ENCODE assay signal across 11 mouse cellular contexts in genomic region chr11:7142725-7143124, GRCm38 (mm10). TPM values are rescaled to one million over a fixed set of nuclear protein-coding genes. Genes with fewer than 3 reads are reported as not detected.
DNase-seq lines count a peak whose midpoint lies in the region; ATAC-seq and TF ChIP-seq lines count a peak whose summit lies in the region.
"Had no signal": no experiment of that assay in that cellular context is flagged by ENCODE, and none has a peak within 500 bp of the region (broad histone marks: within the 10 kb centered on the region; RNA-seq: fewer than 3 reads in every experiment).

No protein-coding gene starts in this region.

- no peak for TF ChIP-seq POLR2A in cerebellum, adult 2 months (IDR thresholded peaks at IDR 0.05; ENCODE audit: borderline replicate concordance, insufficient read depth, low read length)

- no peak overlapping the region for H3K9ac ChIP-seq in intestine, embryonic 16.5 days (ENCODE audit: low read depth, low read length)
- no peak overlapping the region for H3K9ac ChIP-seq in lung, embryonic 16.5 days (ENCODE audit: low read length)
- H3K9ac ChIP-seq: neural tube, embryonic 12.5 days had no signal

- 25% methylated on average over 3 of the region's 3 CpGs for WGBS in cerebellum, adult 2 months
- 31% methylated on average over 3 of the region's 3 CpGs for WGBS in intestine, embryonic 16.5 days
- 19% methylated on average over 3 of the region's 3 CpGs for WGBS in lung, embryonic 16.5 days

- no peak for TF ChIP-seq CTCF in cerebellum, adult 2 months (IDR thresholded peaks at IDR 0.05; ENCODE audit: borderline replicate concordance, insufficient read depth, low read depth, low read length)
- TF ChIP-seq CTCF in layer of hippocampus, adult 2 months (conservative IDR thresholded peaks at IDR 0.05), result no peak

- peak in 1 of 2 experiments; percentile 52 for DNase-seq in cerebellum, adult 2 months
- DNase-seq in cerebellum, postnatal 36 days, result no peak
- peak; percentile 87 for DNase-seq in adipocyte (ENCODE audit: low spot score)
- DNase-seq in layer of hippocampus, adult 18-20 months (ENCODE audit: low spot score in 2 of 2), result no peak
- DNase-seq in layer of hippocampus, adult 2 months (ENCODE audit: low spot score in 2 of 2), result no peak

- no peak overlapping the region for H3K4me3 ChIP-seq in cerebellum, adult 2 months (replicated peaks; ENCODE audit: insufficient read depth, low read depth, low read length)
- H3K4me3 ChIP-seq in intestine, embryonic 16.5 days (ENCODE audit: low read length), result no peak overlapping the region
- H3K4me3 ChIP-seq in lung, embryonic 16.5 days (ENCODE audit: low read length), result no peak overlapping the region
- H3K4me3 ChIP-seq in layer of hippocampus, adult 2 months, result no peak overlapping the region
- H3K4me3 ChIP-seq: neural tube, embryonic 12.5 days had no signal

- peaks cover 32% of the 10 kb centered on the region for H3K4me1 ChIP-seq in cerebellum, adult 2 months (ENCODE audit: control insufficient read depth, insufficient read depth, low read length)
- H3K4me1 ChIP-seq in intestine, embryonic 16.5 days (ENCODE audit: control insufficient read depth, insufficient read depth, low read length), result peaks cover 5% of the 10 kb centered on the region; the same call in 1 of the 2 replicates
- H3K4me1 ChIP-seq in lung, embryonic 16.5 days (replicated peaks; ENCODE audit: control insufficient read depth, insufficient read depth, low read length), result peaks cover 5% of the 10 kb centered on the region
- H3K4me1 ChIP-seq: neural tube, embryonic 12.5 days had no signal

- H3K36me3 ChIP-seq in intestine, embryonic 16.5 days (ENCODE audit: control insufficient read depth, insufficient read depth, low read length), result no peaks in the 10 kb centered on the region
- H3K36me3 ChIP-seq in lung, embryonic 16.5 days (ENCODE audit: control insufficient read depth, insufficient read depth, low read length), result no peaks in the 10 kb centered on the region
- H3K36me3 ChIP-seq: neural tube, embryonic 12.5 days had no signal

- no peaks in the 10 kb centered on the region for H3K9me3 ChIP-seq in intestine, embryonic 16.5 days (ENCODE audit: control insufficient read depth, low read length)
- no peaks in the 10 kb centered on the region for H3K9me3 ChIP-seq in lung, embryonic 16.5 days (ENCODE audit: control insufficient read depth, low read length)
- H3K9me3 ChIP-seq: neural tube, embryonic 12.5 days had no signal

- no peaks in the 10 kb centered on the region for H3K27me3 ChIP-seq in cerebellum, adult 2 months (ENCODE audit: control insufficient read depth, insufficient read depth, low read length)
- H3K27me3 ChIP-seq in intestine, embryonic 16.5 days (replicated peaks; ENCODE audit: control insufficient read depth, insufficient read depth, low read length), result no peaks in the 10 kb centered on the region
- no peaks in the 10 kb centered on the region for H3K27me3 ChIP-seq in lung, embryonic 16.5 days (ENCODE audit: control insufficient read depth, insufficient read depth, low read depth, low read length)
- H3K27me3 ChIP-seq: neural tube, embryonic 12.5 days had no signal

- peak; percentile 82 for ATAC-seq in intestine, embryonic 16.5 days
- peak; percentile 78 for ATAC-seq in lung, embryonic 16.5 days (ENCODE audit: low read depth)
- no peak for ATAC-seq in granulocyte monocyte progenitor cell, adult 5-6 weeks (replicated peaks; ENCODE audit: poor library complexity, severe bottlenecking)

- no peak overlapping the region for H3K4me2 ChIP-seq in intestine, embryonic 16.5 days (ENCODE audit: low read depth, low read length)
- no peak overlapping the region for H3K4me2 ChIP-seq in lung, embryonic 16.5 days (ENCODE audit: low read depth, low read length)
- H3K4me2 ChIP-seq: neural tube, embryonic 12.5 days had no signal

- H3K27ac ChIP-seq in cerebellum, adult 2 months (ENCODE audit: insufficient read depth, low read length), result peak overlapping the region; percentile 24; the same call in 1 of the 2 replicates
- H3K27ac ChIP-seq in intestine, embryonic 16.5 days (ENCODE audit: low read length), result peak overlapping the region; percentile 35
- no peak overlapping the region for H3K27ac ChIP-seq in lung, embryonic 16.5 days (ENCODE audit: low read length)
- no peak overlapping the region for H3K27ac ChIP-seq in layer of hippocampus, adult 2 months
- H3K27ac ChIP-seq: neural tube, embryonic 12.5 days had no signal

RNA-seq across cellular contexts. Expression of gene Gm11985, which starts 45.6 kb away (rescaled TPM):
- not detected in 2 replicates for polyA plus RNA-seq in cerebellum, adult 2 months (2012; rRNA removed)
- not detected in 2 replicates for polyA plus RNA-seq in intestine, embryonic 16.5 days (2015; fragmentation: Nextera tagmentation; extraction: Ambion mirVana)
- polyA plus RNA-seq in lung, embryonic 16.5 days (2015; fragmentation: Nextera tagmentation; extraction: Ambion mirVana), result 0.15 TPM in 1 of 2 replicates, not detected in the other
- total RNA-seq in layer of hippocampus, adult 18-20 months (2021), result not detected
- total RNA-seq in layer of hippocampus, adult 2 months (2021), result not detected
- not detected in 2 replicates for total RNA-seq in granulocyte monocyte progenitor cell, adult 5-6 weeks (2014; fragmentation: Nextera tagmentation)
- not detected in 2 replicates for total RNA-seq in granulocyte monocyte progenitor cell, adult 5-6 weeks (2017)
- polyA plus RNA-seq: C2C12; cortical plate, adult 2 months; neural tube, embryonic 12.5 days had no signal

RNA-seq across cellular contexts. Expression of gene Igfbp1, which starts 54.9 kb away (rescaled TPM):
- 1.1 and 1.3 TPM in 2 replicates for polyA plus RNA-seq in cerebellum, adult 2 months (2012; rRNA removed)
- 3.3 and 6.4 TPM in 2 replicates for polyA plus RNA-seq in intestine, embryonic 16.5 days (2015; fragmentation: Nextera tagmentation; extraction: Ambion mirVana)
- polyA plus RNA-seq in lung, embryonic 16.5 days (2015; fragmentation: Nextera tagmentation; extraction: Ambion mirVana), result 0.58 and 3.4 TPM in 2 replicates
- not detected for total RNA-seq in layer of hippocampus, adult 18-20 months (2021)
- under 1 TPM in 1 of 2 experiments, not detected in 1; 0.23 TPM for total RNA-seq in layer of hippocampus, adult 2 months (2021)
- total RNA-seq in granulocyte monocyte progenitor cell, adult 5-6 weeks (2014; fragmentation: Nextera tagmentation), result not detected in 2 replicates
- total RNA-seq in granulocyte monocyte progenitor cell, adult 5-6 weeks (2017), result not detected in 2 replicates
- polyA plus RNA-seq: C2C12 had no signal

Comparison
In these comparisons a context has a peak if more than half of its experiments do, and no peak if none do; other contexts are left out.
1. H3K27ac ChIP-seq: peak in cerebellum, adult 2 months (single experiment) and intestine, embryonic 16.5 days (single experiment); none in lung, embryonic 16.5 days (single experiment) and layer of hippocampus, adult 2 months (single experiment).